Mouse (Mus musculus): ENCODE measurements around the gene Abcg1. TPM values are rescaled to one million over a fixed set of nuclear protein-coding genes. Genes with fewer than 3 reads are reported as not detected.

Gene Abcg1
- polyA plus RNA-seq, 1 experiment from 2014 or later: 6.3 TPM

- H3K27ac ChIP-seq (replicated peaks; ENCODE audit: low read depth, low read length): no peak overlapping the region
- WGBS: 78% methylated on average over 8 of the region's 8 CpGs
- H3K36me3 ChIP-seq (ENCODE audit: control insufficient read depth, insufficient read depth, low read length): no peaks in the 10 kb centered on the region
- no peaks in the 10 kb centered on the region for H3K9me3 ChIP-seq (ENCODE audit: control insufficient read depth, low read length)
- no peak overlapping the region for H3K4me2 ChIP-seq (ENCODE audit: low read depth, severe bottlenecking)
- H3K9ac ChIP-seq (ENCODE audit: low read length): no peak overlapping the region
- H3K4me1 ChIP-seq (ENCODE audit: control insufficient read depth, insufficient read depth, low read length): no peaks in the 10 kb centered on the region
- ATAC-seq (ENCODE audit: insufficient number of reproducible peaks, low FRiP score, low TSS enrichment, low read depth) (no peak), DNase-seq (ENCODE audit: low spot score) (no peak)
- H3K4me3 ChIP-seq (ENCODE audit: low read depth, low read length): no peak overlapping the region
- H3K27me3 ChIP-seq (ENCODE audit: control insufficient read depth, insufficient read depth, low read length): no peaks in the 10 kb centered on the region
These were observed 96.3 kb downstream of the Abcg1 start for GRCm38 (mm10) chr17:31153785-31154184.

GRCm38 (mm10) chr17:31157921-31158320 lies 100.4 kb downstream of the Abcg1 start:
- no peak for ATAC-seq (ENCODE audit: insufficient number of reproducible peaks, low FRiP score, low TSS enrichment, low read depth)
- Histone ChIP-seq H3K9ac (ENCODE audit: low read length) (no peak overlapping the region), H3K4me1 (ENCODE audit: control insufficient read depth, insufficient read depth, low read length) (no peaks in the 10 kb centered on the region), H3K27me3 (ENCODE audit: control insufficient read depth, insufficient read depth, low read length) (no peaks in the 10 kb centered on the region), H3K9me3 (ENCODE audit: control insufficient read depth, low read length) (no peaks in the 10 kb centered on the region), H3K4me2 (ENCODE audit: low read depth, severe bottlenecking) (no peak overlapping the region), H3K4me3 (ENCODE audit: low read depth, low read length) (no peak overlapping the region), H3K27ac (replicated peaks; ENCODE audit: low read depth, low read length) (no peak overlapping the region), H3K36me3 (ENCODE audit: control insufficient read depth, insufficient read depth, low read length) (no peaks in the 10 kb centered on the region)
- DNase-seq (ENCODE audit: low spot score): no peak
- 77% methylated on average over 6 of the region's 6 CpGs for WGBS

DNA sequence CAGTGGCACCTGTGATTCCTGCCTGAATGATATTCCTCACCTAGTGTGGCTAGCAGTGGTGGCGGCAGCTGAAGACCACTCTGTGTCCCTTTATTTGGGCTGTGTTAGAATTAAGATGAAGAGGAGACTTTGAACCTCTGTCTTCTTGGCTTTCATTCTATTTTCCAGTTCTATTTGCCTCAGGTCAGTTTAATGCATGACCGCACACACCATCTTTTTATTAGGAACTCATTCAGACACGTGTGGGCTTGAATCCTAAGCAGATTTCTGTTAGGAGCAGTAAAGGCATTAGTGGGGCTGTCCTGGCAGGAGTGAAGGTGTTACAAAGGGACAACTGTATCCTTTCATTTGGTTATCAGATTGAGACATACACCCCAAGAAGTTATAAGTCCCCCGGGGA lies 102.8 kb downstream of the Abcg1 start:
- no peaks in the 10 kb centered on the region for H3K9me3 ChIP-seq (ENCODE audit: control insufficient read depth, low read length)
- no peaks in the 10 kb centered on the region for H3K36me3 ChIP-seq (ENCODE audit: control insufficient read depth, insufficient read depth, low read length)
- H3K4me2 ChIP-seq (ENCODE audit: low read depth, severe bottlenecking): no peak overlapping the region
- H3K9ac ChIP-seq (ENCODE audit: low read length): no peak overlapping the region
- DNase-seq (ENCODE audit: low spot score) (no peak), ATAC-seq (ENCODE audit: insufficient number of reproducible peaks, low FRiP score, low TSS enrichment, low read depth) (no peak)
- no peak overlapping the region for H3K27ac ChIP-seq (replicated peaks; ENCODE audit: low read depth, low read length)
- H3K4me3 ChIP-seq (ENCODE audit: low read depth, low read length): no peak overlapping the region
- no peaks in the 10 kb centered on the region for H3K27me3 ChIP-seq (ENCODE audit: control insufficient read depth, insufficient read depth, low read length)
- no peaks in the 10 kb centered on the region for H3K4me1 ChIP-seq (ENCODE audit: control insufficient read depth, insufficient read depth, low read length)
- WGBS: 87% methylated on average over 4 of the region's 4 CpGs

- Histone ChIP-seq H3K4me2 (ENCODE audit: low read depth, severe bottlenecking) (no peak overlapping the region), H3K36me3 (ENCODE audit: control insufficient read depth, insufficient read depth, low read length) (no peaks in the 10 kb centered on the region), H3K4me1 (ENCODE audit: control insufficient read depth, insufficient read depth, low read length) (no peaks in the 10 kb centered on the region), H3K9ac (ENCODE audit: low read length) (no peak overlapping the region), H3K9me3 (ENCODE audit: control insufficient read depth, low read length) (no peaks in the 10 kb centered on the region), H3K27ac (replicated peaks; ENCODE audit: low read depth, low read length) (no peak overlapping the region), H3K4me3 (ENCODE audit: low read depth, low read length) (no peak overlapping the region), H3K27me3 (ENCODE audit: control insufficient read depth, insufficient read depth, low read length) (no peaks in the 10 kb centered on the region)
- WGBS: 93% methylated on average over 12 of the region's 12 CpGs
- no peak for ATAC-seq (ENCODE audit: insufficient number of reproducible peaks, low FRiP score, low TSS enrichment, low read depth)
- DNase-seq (ENCODE audit: low spot score): no peak
These were observed 105.1 kb downstream of the Abcg1 start for GRCm38 (mm10) chr17:31162607-31163006.

DNA sequence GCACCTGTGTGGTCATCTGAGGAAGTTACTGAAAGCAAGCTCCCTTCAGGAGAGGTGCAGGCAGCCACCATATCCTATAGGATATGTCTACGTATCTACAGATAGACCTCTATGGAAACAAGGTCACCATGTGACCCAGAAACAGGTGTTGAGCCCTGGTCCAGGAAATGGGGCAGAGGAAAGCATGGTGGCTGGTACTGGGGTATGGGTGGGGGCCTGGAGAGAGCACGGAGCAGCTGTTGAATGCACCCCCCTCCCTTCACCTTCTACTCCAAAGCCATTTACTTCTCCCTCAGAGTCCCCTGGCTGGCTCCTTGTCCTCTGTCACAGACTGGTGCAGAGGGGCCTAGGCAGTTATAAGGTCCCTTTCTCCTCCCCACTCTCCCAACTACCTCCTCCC lies 106.3 kb downstream of the Abcg1 start:
- ATAC-seq (ENCODE audit: insufficient number of reproducible peaks, low FRiP score, low TSS enrichment, low read depth) (no peak), DNase-seq (ENCODE audit: low spot score) (no peak)
- no peak overlapping the region for H3K4me2 ChIP-seq (ENCODE audit: low read depth, severe bottlenecking)
- H3K27me3 ChIP-seq (ENCODE audit: control insufficient read depth, insufficient read depth, low read length): no peaks in the 10 kb centered on the region
- no peaks in the 10 kb centered on the region for H3K9me3 ChIP-seq (ENCODE audit: control insufficient read depth, low read length)
- no peak overlapping the region for H3K4me3 ChIP-seq (ENCODE audit: low read depth, low read length)
- no peaks in the 10 kb centered on the region for H3K36me3 ChIP-seq (ENCODE audit: control insufficient read depth, insufficient read depth, low read length)
- no peak overlapping the region for H3K9ac ChIP-seq (ENCODE audit: low read length)
- WGBS: 81% methylated on average over 2 of the region's 2 CpGs
- no peak overlapping the region for H3K27ac ChIP-seq (replicated peaks; ENCODE audit: low read depth, low read length)
- no peaks in the 10 kb centered on the region for H3K4me1 ChIP-seq (ENCODE audit: control insufficient read depth, insufficient read depth, low read length)

GRCm38 (mm10) chr17:31165127-31165526 lies 107.7 kb downstream of the Abcg1 start, which contains the start of gene Tff1:
TSS of gene Tff1 (minus strand) at chr17:31165277.
- DNase-seq (ENCODE audit: low spot score) (no peak), ATAC-seq (ENCODE audit: insufficient number of reproducible peaks, low FRiP score, low TSS enrichment, low read depth) (no peak)
- no peak within 1 kb of the TSS for H3K4me3 ChIP-seq (ENCODE audit: low read depth, low read length)
- H3K36me3 ChIP-seq (ENCODE audit: control insufficient read depth, insufficient read depth, low read length): no peaks in the 10 kb centered on the region
- no peaks in the 10 kb centered on the region for H3K9me3 ChIP-seq (ENCODE audit: control insufficient read depth, low read length)
- H3K27ac ChIP-seq (replicated peaks; ENCODE audit: low read depth, low read length): no peak within 1 kb of the TSS
- no peak within 1 kb of the TSS for H3K9ac ChIP-seq (ENCODE audit: low read length)
- H3K4me2 ChIP-seq (ENCODE audit: low read depth, severe bottlenecking): no peak within 1 kb of the TSS
- WGBS: 86% methylated on average over 6 of the region's 6 CpGs
- H3K27me3 ChIP-seq (ENCODE audit: control insufficient read depth, insufficient read depth, low read length): peaks cover 3% of the 10 kb centered on the region; the same call in 1 of the 2 replicates
- H3K4me1 ChIP-seq (ENCODE audit: control insufficient read depth, insufficient read depth, low read length): no peaks in the 10 kb centered on the region

Other genes with a start within 250 kb of the Abcg1 start
- not detected in 2 replicates for gene Glp1r, start 155.9 kb upstream of the Abcg1 start, polyA plus RNA-seq (2014; fragmentation: Nextera tagmentation; extraction: Ambion mirVana)
- gene Umodl1, start 103.0 kb upstream of the Abcg1 start, polyA plus RNA-seq (2014; fragmentation: Nextera tagmentation; extraction: Ambion mirVana): 0.09 TPM in 1 of 2 replicates, not detected in the other
- not detected in 2 replicates for gene Tff3, start 72.0 kb downstream of the Abcg1 start, polyA plus RNA-seq (2014; fragmentation: Nextera tagmentation; extraction: Ambion mirVana)
- not detected in 2 replicates for gene Tff2, start 86.6 kb downstream of the Abcg1 start, polyA plus RNA-seq (2014; fragmentation: Nextera tagmentation; extraction: Ambion mirVana)
- not detected in 2 replicates for gene Tff1, start 107.6 kb downstream of the Abcg1 start, polyA plus RNA-seq (2014; fragmentation: Nextera tagmentation; extraction: Ambion mirVana)
- not detected in 2 replicates for gene Tmprss3, start 141.3 kb downstream of the Abcg1 start, polyA plus RNA-seq (2014; fragmentation: Nextera tagmentation; extraction: Ambion mirVana)
- gene Ubash3a, start 150.2 kb downstream of the Abcg1 start, polyA plus RNA-seq (2014; fragmentation: Nextera tagmentation; extraction: Ambion mirVana): 0.40 and 0.71 TPM in 2 replicates
- 0.44 and 0.73 TPM in 2 replicates for gene Rsph1, start 219.7 kb downstream of the Abcg1 start, polyA plus RNA-seq (2014; fragmentation: Nextera tagmentation; extraction: Ambion mirVana)
- 1.7 and 1.8 TPM in 2 replicates for gene Slc37a1, start 229.1 kb downstream of the Abcg1 start, polyA plus RNA-seq (2014; fragmentation: Nextera tagmentation; extraction: Ambion mirVana)